Mouse (Mus musculus) T-helper 17 cell (primary cell): ENCODE data around the gene Slc25a17.

ENCODE experiments used
- in situ Hi-C, 2 experiments: fragments of 300-600 bp; cut with MboI, MseI; formaldehyde crosslinking; loops; 1 replicate in 1 of 2; 2 replicates in 1 of 2; pipeline ENCODE4 v1.15.1; 2025; ENCODE audit warnings: high pct_unique_total_duplicates in 2 of 2

Slc25a17 gene

GRCm38 (mm10) chr15:81356946-81357345 lies 3.7 kb downstream of the Slc25a17 start:
- in situ Hi-C loops, result loop anchor here in 1 of 2 experiments (10.0 kb wide), 1 partner anchor 1122 kb away; the partner anchor contains the start of genes AC140267.1 and Mief1

GRCm38 (mm10) chr15:81355146-81355761 lies 5.4 kb downstream of the Slc25a17 start:
- in situ Hi-C loops, result loop anchor here in 1 of 2 experiments (10.0 kb wide), 1 partner anchor 1120 kb away; the partner anchor contains the start of genes AC140267.1 and Mief1

- in situ Hi-C loops, result loop anchor here in 1 of 2 experiments (10.0 kb wide), 1 partner anchor 1118 kb away; the partner anchor contains the start of genes AC140267.1 and Mief1
Observed at GRCm38 (mm10) chr15:81352638-81353037, 8.0 kb downstream of the Slc25a17 start.

- in situ Hi-C loops, result loop anchor here in 1 of 2 experiments (10.0 kb wide), 1 partner anchor 1116 kb away; the partner anchor contains the start of genes AC140267.1 and Mief1
Observed at GRCm38 (mm10) chr15:81350401-81350800, 10.2 kb downstream of the Slc25a17 start.

GRCm38 (mm10) chr15:81348366-81348765 lies 12.2 kb downstream of the Slc25a17 start:
- in situ Hi-C loops, result no loop called here

- in situ Hi-C loops, result no loop called here
Observed at GRCm38 (mm10) chr15:81347466-81347865, 13.1 kb downstream of the Slc25a17 start.

GRCm38 (mm10) chr15:81341426-81341825 lies 19.2 kb downstream of the Slc25a17 start:
- in situ Hi-C loops, result no loop called here

- in situ Hi-C loops, result loop anchor here in 1 of 2 experiments (10.0 kb wide), 1 partner anchor 1544 kb away; no protein-coding TSS in a partner anchor
Observed at GRCm38 (mm10) chr15:81339158-81339557, 21.5 kb downstream of the Slc25a17 start.

GRCm38 (mm10) chr15:81336466-81336865 lies 24.1 kb downstream of the Slc25a17 start:
- in situ Hi-C loops, result loop anchor here in 1 of 2 experiments (10.0 kb wide), 1 partner anchor 1542 kb away; no protein-coding TSS in a partner anchor

GRCm38 (mm10) chr15:81332517-81332916 lies 28.1 kb downstream of the Slc25a17 start:
- in situ Hi-C loops, result loop anchor here in 1 of 2 experiments (5.0 to 10.0 kb wide), 2 partner anchors 60 to 1538 kb away; no protein-coding TSS in a partner anchor

- in situ Hi-C loops, result loop anchor here in 1 of 2 experiments (5.0 to 10.0 kb wide), 2 partner anchors 59 to 1536 kb away; no protein-coding TSS in a partner anchor
Observed at GRCm38 (mm10) chr15:81330816-81331433, 29.7 kb downstream of the Slc25a17 start.

- in situ Hi-C loops, result loop anchor here in 1 of 2 experiments (5.0 to 10.0 kb wide), 2 partner anchors 58 to 1535 kb away; no protein-coding TSS in a partner anchor
Observed at GRCm38 (mm10) chr15:81329721-81330369, 30.8 kb downstream of the Slc25a17 start.

GRCm38 (mm10) chr15:81327501-81327900 lies 33.1 kb downstream of the Slc25a17 start:
- in situ Hi-C loops, result no loop called here

- in situ Hi-C loops, result no loop called here
Observed at GRCm38 (mm10) chr15:81324979-81325378, 35.6 kb downstream of the Slc25a17 start.

GRCm38 (mm10) chr15:81320137-81320536 lies 40.5 kb downstream of the Slc25a17 start:
- in situ Hi-C loops, result no loop called here

GRCm38 (mm10) chr15:81319462-81319861 lies 41.1 kb downstream of the Slc25a17 start:
- in situ Hi-C loops, result no loop called here

- in situ Hi-C loops, result no loop called here
Observed at GRCm38 (mm10) chr15:81313928-81314327, 46.7 kb downstream of the Slc25a17 start.

GRCm38 (mm10) chr15:81311026-81311425 lies 49.6 kb downstream of the Slc25a17 start:
- in situ Hi-C loops, result no loop called here

GRCm38 (mm10) chr15:81310353-81310752 lies 50.3 kb downstream of the Slc25a17 start:
- in situ Hi-C loops, result no loop called here

GRCm38 (mm10) chr15:81308038-81308437 lies 52.6 kb downstream of the Slc25a17 start:
- in situ Hi-C loops, result loop anchor here in 1 of 2 experiments (5.0 kb wide), 1 partner anchor 646 kb away; no protein-coding TSS in a partner anchor

GRCm38 (mm10) chr15:81306501-81306900 lies 54.1 kb downstream of the Slc25a17 start:
- in situ Hi-C loops, result loop anchor here in 1 of 2 experiments (5.0 kb wide), 1 partner anchor 644 kb away; no protein-coding TSS in a partner anchor
